Mouse (Mus musculus): Measurements from ENCODE around the gene Tmed9.
A peak's percentile ranks its signal among the peaks of the same experiment; 100 is the strongest.
"Not testable (repeated sequence)": the region's sequence is repeated elsewhere in the genome, so short reads cannot be mapped to it uniquely, and the experiment has no call there.

Tmed9 gene

GRCm38 (mm10) chr13:55570286-55570973 is 3.1 kb upstream of the Tmed9 start:
- no peaks in the 10 kb centered on the region for H3K27me3 ChIP-seq (ENCODE audit: insufficient read depth, low read length)
- TF ChIP-seq NANOG (IDR thresholded peaks at IDR 0.05; ENCODE audit: borderline replicate concordance, low read length) (no peak), CTCF (conservative IDR thresholded peaks at IDR 0.05; ENCODE audit: low read length) (no peak), POU5F1 (IDR thresholded peaks at IDR 0.05; ENCODE audit: borderline replicate concordance, low read length) (no peak)
- H3K4me1 ChIP-seq (replicated peaks; ENCODE audit: low read depth, low read length) = peaks cover 34% of the 10 kb centered on the region

GRCm38 (mm10) chr13:55571027-55571751 is 2.3 kb upstream of the Tmed9 start, which contains the start of gene Fam193b:
Fam193b (minus strand) TSS chr13:55571120.
- TF ChIP-seq CTCF (conservative IDR thresholded peaks at IDR 0.05; ENCODE audit: low read length) (no peak), POU5F1 (IDR thresholded peaks at IDR 0.05; ENCODE audit: borderline replicate concordance, low read length) (no peak), NANOG (IDR thresholded peaks at IDR 0.05; ENCODE audit: borderline replicate concordance, low read length) (no peak)
- Histone ChIP-seq H3K27me3 (ENCODE audit: insufficient read depth, low read length) (no peaks in the 10 kb centered on the region), H3K4me1 (replicated peaks; ENCODE audit: low read depth, low read length) (peaks cover 36% of the 10 kb centered on the region), H3K36me3 (ENCODE audit: insufficient read depth, low read length) (peaks cover 30% of the 10 kb centered on the region), H3K4me3 (replicated peaks; ENCODE audit: low read length) (peak within 1 kb of the TSS; percentile 97), H3K9me3 (ENCODE audit: low read length) (peaks cover 11% of the 10 kb centered on the region)

More at GRCm38 (mm10) chr13:55570286-55570973, 3.1 kb upstream of the Tmed9 start:
- H3K36me3 ChIP-seq (ENCODE audit: insufficient read depth, low read length) = peaks cover 38% of the 10 kb centered on the region
- peaks cover 11% of the 10 kb centered on the region for H3K9me3 ChIP-seq (ENCODE audit: low read length)
- peak overlapping the region; percentile 97 for H3K4me3 ChIP-seq (replicated peaks; ENCODE audit: low read length)

GRCm38 (mm10) chr13:55571977-55572376 is 1.6 kb upstream of the Tmed9 start:
- Histone ChIP-seq H3K9me3 (ENCODE audit: low read length) (peaks cover 12% of the 10 kb centered on the region), H3K27me3 (ENCODE audit: insufficient read depth, low read length) (no peaks in the 10 kb centered on the region), H3K36me3 (ENCODE audit: insufficient read depth, low read length) (peaks cover 23% of the 10 kb centered on the region), H3K4me3 (replicated peaks; ENCODE audit: low read length) (peak overlapping the region; percentile 97), H3K4me1 (replicated peaks; ENCODE audit: low read depth, low read length) (peaks cover 36% of the 10 kb centered on the region)
- TF ChIP-seq POU5F1 (IDR thresholded peaks at IDR 0.05; ENCODE audit: borderline replicate concordance, low read length) (no peak), CTCF (conservative IDR thresholded peaks at IDR 0.05; ENCODE audit: low read length) (no peak), NANOG (IDR thresholded peaks at IDR 0.05; ENCODE audit: borderline replicate concordance, low read length) (no peak)

- peaks cover 28% of the 10 kb centered on the region for H3K9me3 ChIP-seq (ENCODE audit: low read length)
- no peaks in the 10 kb centered on the region for H3K27me3 ChIP-seq (ENCODE audit: insufficient read depth, low read length)
- H3K4me1 ChIP-seq (replicated peaks; ENCODE audit: low read depth, low read length) = peaks cover 22% of the 10 kb centered on the region
- H3K36me3 ChIP-seq (ENCODE audit: insufficient read depth, low read length) = peaks cover 1% of the 10 kb centered on the region; the same call in 1 of the 2 replicates
- no peak overlapping the region for H3K4me3 ChIP-seq (replicated peaks; ENCODE audit: low read length)
- no peak for TF ChIP-seq CTCF (conservative IDR thresholded peaks at IDR 0.05; ENCODE audit: low read length)
- no peak for TF ChIP-seq NANOG (IDR thresholded peaks at IDR 0.05; ENCODE audit: borderline replicate concordance, low read length)
- no peak for TF ChIP-seq POU5F1 (IDR thresholded peaks at IDR 0.05; ENCODE audit: borderline replicate concordance, low read length)
These were observed 789 bp downstream of the Tmed9 start for GRCm38 (mm10) chr13:55574321-55574720.

- peaks cover 28% of the 10 kb centered on the region for H3K9me3 ChIP-seq (ENCODE audit: low read length)
- H3K4me3 ChIP-seq (replicated peaks; ENCODE audit: low read length) = no peak overlapping the region
- H3K4me1 ChIP-seq (replicated peaks; ENCODE audit: low read depth, low read length) = peaks cover 14% of the 10 kb centered on the region
- no peaks in the 10 kb centered on the region for H3K36me3 ChIP-seq (ENCODE audit: insufficient read depth, low read length)
- no peak for TF ChIP-seq POU5F1 (IDR thresholded peaks at IDR 0.05; ENCODE audit: borderline replicate concordance, low read length)
- TF ChIP-seq CTCF (conservative IDR thresholded peaks at IDR 0.05; ENCODE audit: low read length) = no peak
- no peak for TF ChIP-seq NANOG (IDR thresholded peaks at IDR 0.05; ENCODE audit: borderline replicate concordance, low read length)
- no peaks in the 10 kb centered on the region for H3K27me3 ChIP-seq (ENCODE audit: insufficient read depth, low read length)
These were observed 2.4 kb downstream of the Tmed9 start for GRCm38 (mm10) chr13:55575932-55576331.

GRCm38 (mm10) chr13:55576872-55577271 is 3.3 kb downstream of the Tmed9 start:
- H3K36me3 ChIP-seq (ENCODE audit: insufficient read depth, low read length); H3K4me1 ChIP-seq (replicated peaks; ENCODE audit: low read depth, low read length); H3K27me3 ChIP-seq (ENCODE audit: insufficient read depth, low read length); H3K4me3 ChIP-seq (replicated peaks; ENCODE audit: low read length): not testable (repeated sequence)
- peaks cover 28% of the 10 kb centered on the region for H3K9me3 ChIP-seq (ENCODE audit: low read length)

GRCm38 (mm10) chr13:55578086-55578485 is 4.6 kb downstream of the Tmed9 start:
- Histone ChIP-seq H3K4me3 (replicated peaks; ENCODE audit: low read length) (no peak overlapping the region), H3K4me1 (replicated peaks; ENCODE audit: low read depth, low read length) (0 out of 2 replicates have a peak, but pooled peaks cover 3% of the 10 kb centered on the region), H3K27me3 (ENCODE audit: insufficient read depth, low read length) (no peaks in the 10 kb centered on the region), H3K36me3 (ENCODE audit: insufficient read depth, low read length) (no peaks in the 10 kb centered on the region), H3K9me3 (ENCODE audit: low read length) (peaks cover 28% of the 10 kb centered on the region)
- TF ChIP-seq NANOG (IDR thresholded peaks at IDR 0.05; ENCODE audit: borderline replicate concordance, low read length) (no peak), POU5F1 (IDR thresholded peaks at IDR 0.05; ENCODE audit: borderline replicate concordance, low read length) (no peak), CTCF (conservative IDR thresholded peaks at IDR 0.05; ENCODE audit: low read length) (no peak)

GRCm38 (mm10) chr13:55591961-55592490 is 18.5 kb downstream of the Tmed9 start:
- H3K4me3 ChIP-seq (replicated peaks; ENCODE audit: low read length) = peak overlapping the region; percentile 98
- H3K4me1 ChIP-seq (replicated peaks; ENCODE audit: low read depth, low read length) = peaks cover 44% of the 10 kb centered on the region
- H3K27me3 ChIP-seq (ENCODE audit: insufficient read depth, low read length) = no peaks in the 10 kb centered on the region
- H3K9me3 ChIP-seq (ENCODE audit: low read length) = no peaks in the 10 kb centered on the region
- H3K36me3 ChIP-seq (ENCODE audit: insufficient read depth, low read length) = peaks cover 31% of the 10 kb centered on the region
- TF ChIP-seq NANOG (IDR thresholded peaks at IDR 0.05; ENCODE audit: borderline replicate concordance, low read length) (no peak), POU5F1 (IDR thresholded peaks at IDR 0.05; ENCODE audit: borderline replicate concordance, low read length) (0 out of 2 replicates have a peak, but pooled peaks have one; percentile 20)
